ENCODE assay signal across 14 mouse cellular contexts in genomic region chr5:122733881-122734280, GRCm38 (mm10). TPM values are rescaled to one million over a fixed set of nuclear protein-coding genes. Genes with fewer than 3 reads are reported as not detected.
DNase-seq lines count a peak whose midpoint lies in the region; ATAC-seq lines count a peak whose summit lies in the region.
"Had no signal": no experiment of that assay in that cellular context is flagged by ENCODE, and none has a peak within 500 bp of the region (broad histone marks: within the 10 kb centered on the region; RNA-seq: fewer than 3 reads in every experiment).

No protein-coding gene starts in this region.

- H3K4me2 ChIP-seq in kidney, embryonic 15.5 days, result peak overlapping the region; percentile 43
- H3K4me2 ChIP-seq in limb, embryonic 15.5 days, result 0 out of 2 replicates have a peak overlapping the region, but pooled peaks have one; percentile 19
- H3K4me2 ChIP-seq: neural tube, embryonic 12.5 days had no signal

- no peak overlapping the region for H3K9ac ChIP-seq in kidney, embryonic 15.5 days
- no peak overlapping the region for H3K9ac ChIP-seq in limb, embryonic 15.5 days
- H3K9ac ChIP-seq: neural tube, embryonic 12.5 days had no signal

- H3K27me3 ChIP-seq in kidney, embryonic 15.5 days, result no peaks in the 10 kb centered on the region
- H3K27me3 ChIP-seq in limb, embryonic 15.5 days, result no peaks in the 10 kb centered on the region
- H3K27me3 ChIP-seq: neural tube, embryonic 12.5 days had no signal

- WGBS in kidney, embryonic 15.5 days, result 35% methylated on average over 17 of the region's 17 CpGs
- WGBS in limb, embryonic 15.5 days, result 57% methylated on average over 17 of the region's 17 CpGs

- no peak for DNase-seq in kidney, adult 9 months
- peak; percentile 26 to 39 for DNase-seq in thymus, postnatal 10 days (ENCODE audit: low spot score in 2 of 2)
- DNase-seq in embryo, embryonic 9.5 days (ENCODE audit: extremely low spot score), result no peak
- no peak for DNase-seq in lung, postnatal 10 days
- DNase-seq: adrenal gland, postnatal 36 days; cerebellum, adult 9-11 months; heart, adult 11 months; kidney, adult 8-10 months; right cerebral cortex, postnatal 4 days had no signal

- ATAC-seq in kidney, embryonic 15.5 days (replicated peaks; ENCODE audit: low FRiP score), result 0 out of 2 replicates have a peak, but pooled peaks have one; percentile 61
- peak; percentile 33 for ATAC-seq in common myeloid progenitor, adult 5-6 weeks (replicated peaks; ENCODE audit: low read depth, poor library complexity, severe bottlenecking)
- ATAC-seq in limb, embryonic 15.5 days (ENCODE audit: insufficient number of reproducible peaks, low FRiP score, low TSS enrichment, low read depth), result no peak
- ATAC-seq: forebrain, embryonic 14.5 days had no signal

- H3K4me1 ChIP-seq in kidney, embryonic 15.5 days, result peaks cover 35% of the 10 kb centered on the region
- H3K4me1 ChIP-seq in limb, embryonic 15.5 days, result peaks cover 19% of the 10 kb centered on the region
- H3K4me1 ChIP-seq: neural tube, embryonic 12.5 days had no signal

- H3K36me3 ChIP-seq in kidney, embryonic 15.5 days, result 0 out of 2 replicates have a peak, but pooled peaks cover 14% of the 10 kb centered on the region
- H3K36me3 ChIP-seq in limb, embryonic 15.5 days, result peaks cover 15% of the 10 kb centered on the region; the same call in 1 of the 2 replicates

- 0 out of 2 replicates have a peak overlapping the region, but pooled peaks have one; percentile 16 for H3K4me3 ChIP-seq in kidney, embryonic 15.5 days (replicated peaks)
- H3K4me3 ChIP-seq in limb, embryonic 15.5 days, result no peak overlapping the region
- H3K4me3 ChIP-seq: neural tube, embryonic 12.5 days had no signal

- no peak overlapping the region for H3K27ac ChIP-seq in kidney, embryonic 15.5 days
- H3K27ac ChIP-seq in limb, embryonic 15.5 days, result no peak overlapping the region
- H3K27ac ChIP-seq: neural tube, embryonic 12.5 days had no signal

- no peaks in the 10 kb centered on the region for H3K9me3 ChIP-seq in kidney, embryonic 15.5 days (replicated peaks)
- no peaks in the 10 kb centered on the region for H3K9me3 ChIP-seq in limb, embryonic 15.5 days
- H3K9me3 ChIP-seq: neural tube, embryonic 12.5 days had no signal

RNA-seq across cellular contexts. Expression of gene P2rx4, which starts 26.5 kb away (rescaled TPM):
- polyA plus RNA-seq in kidney, embryonic 15.5 days (2015; fragmentation: Nextera tagmentation; extraction: Ambion mirVana), result 20.4 and 25.6 TPM in 2 replicates
- 12.1 and 17.4 TPM in 2 replicates for total RNA-seq in common myeloid progenitor, adult 5-6 weeks (2017)
- polyA plus RNA-seq in limb, embryonic 15.5 days (2015; fragmentation: Nextera tagmentation; extraction: Ambion mirVana), result 23.1 and 27.8 TPM in 2 replicates

RNA-seq across cellular contexts. Expression of gene Camkk2, which starts 45.3 kb away (rescaled TPM):
- polyA plus RNA-seq in kidney, embryonic 15.5 days (2015; fragmentation: Nextera tagmentation; extraction: Ambion mirVana), result 35.5 and 39.5 TPM in 2 replicates
- 20.8 and 42.9 TPM in 2 replicates for total RNA-seq in common myeloid progenitor, adult 5-6 weeks (2017)
- polyA plus RNA-seq in limb, embryonic 15.5 days (2015; fragmentation: Nextera tagmentation; extraction: Ambion mirVana), result 35.5 and 37.9 TPM in 2 replicates

Comparison
In these comparisons a context has a peak if more than half of its experiments do, and no peak if none do; other contexts are left out.
1. DNase-seq: peak in thymus, postnatal 10 days (2 of 2); none in kidney, adult 9 months (single experiment), embryo, embryonic 9.5 days (single experiment) and lung, postnatal 10 days (single experiment).